Mouse (Mus musculus): ENCODE results near the gene Myh1. TPM values are rescaled to one million over a fixed set of nuclear protein-coding genes. Genes with fewer than 3 reads are reported as not detected.
A peak's percentile ranks its signal among the peaks of the same experiment; 100 is the strongest.

Myh1 gene
- total RNA-seq, 2 experiments from 2014 or later: 0.32 to 0.45 TPM

DNA sequence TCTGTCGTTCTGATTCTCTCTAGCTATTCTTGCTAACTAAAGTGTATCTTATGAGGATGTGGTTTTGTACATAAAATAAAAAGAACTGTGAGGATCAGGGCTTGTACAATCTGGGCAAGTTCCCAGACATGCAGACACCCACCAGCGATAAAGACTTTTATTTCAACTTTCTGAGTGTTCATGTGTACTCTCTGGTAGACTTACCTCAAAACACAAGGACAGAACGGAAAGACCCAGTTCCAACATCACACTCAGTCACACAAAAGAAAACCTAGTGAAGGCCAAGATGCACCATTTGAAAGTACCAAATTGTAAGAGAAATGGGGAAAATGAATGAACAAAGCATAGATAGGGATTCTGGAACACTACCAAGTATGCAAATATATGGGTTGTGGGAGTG, 28.9 kb downstream of the Myh1 start:
- no peak for DNase-seq (ENCODE audit: extremely low spot score in 1 of 2, low spot score in 2 of 2)
- intact Hi-C loops (cut with DNase I): no loop called here

DNA sequence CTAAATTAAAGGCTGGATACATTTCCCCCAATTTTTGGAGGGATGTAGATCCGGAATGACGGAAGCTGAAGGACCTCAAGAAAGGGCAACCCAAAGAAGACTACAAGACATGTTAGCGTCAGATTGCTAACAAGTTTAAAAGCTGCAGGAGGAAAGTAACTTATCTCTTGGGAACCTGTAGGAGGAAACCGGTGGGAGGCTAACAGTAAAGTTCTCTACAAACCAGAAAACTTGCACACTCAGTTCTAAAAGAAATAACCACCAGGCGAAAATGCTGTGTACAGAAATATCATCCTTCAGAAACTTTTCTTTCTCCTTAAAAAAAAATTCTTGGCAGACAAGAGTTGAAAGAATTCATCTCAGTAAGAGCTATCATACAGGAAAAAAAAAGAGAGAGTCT, 29.3 kb downstream of the Myh1 start:
- intact Hi-C loops (cut with DNase I): no loop called here
- no peak for DNase-seq (ENCODE audit: extremely low spot score in 1 of 2, low spot score in 2 of 2)

DNA sequence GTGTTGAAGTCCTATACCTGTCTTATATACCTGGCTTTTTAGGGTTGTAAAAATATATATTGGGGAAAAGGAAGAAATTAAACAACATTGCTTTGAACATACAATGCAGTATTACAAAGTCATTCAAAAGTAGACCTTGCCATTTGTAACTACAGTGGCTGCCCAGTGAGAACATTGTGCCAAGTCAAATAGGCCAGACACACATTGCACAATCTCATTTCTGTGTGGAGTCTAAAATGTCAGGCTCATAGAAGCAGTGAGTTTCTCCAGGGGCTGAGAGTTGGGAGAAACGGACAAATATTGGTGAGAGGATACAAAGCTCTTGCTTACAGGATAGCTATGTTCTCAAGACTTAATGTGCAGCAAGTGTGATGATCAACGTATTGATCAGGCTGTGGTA, 30.1 kb downstream of the Myh1 start:
- DNase-seq (ENCODE audit: extremely low spot score in 1 of 2, low spot score in 2 of 2): no peak
- intact Hi-C loops (cut with DNase I): no loop called here

DNA sequence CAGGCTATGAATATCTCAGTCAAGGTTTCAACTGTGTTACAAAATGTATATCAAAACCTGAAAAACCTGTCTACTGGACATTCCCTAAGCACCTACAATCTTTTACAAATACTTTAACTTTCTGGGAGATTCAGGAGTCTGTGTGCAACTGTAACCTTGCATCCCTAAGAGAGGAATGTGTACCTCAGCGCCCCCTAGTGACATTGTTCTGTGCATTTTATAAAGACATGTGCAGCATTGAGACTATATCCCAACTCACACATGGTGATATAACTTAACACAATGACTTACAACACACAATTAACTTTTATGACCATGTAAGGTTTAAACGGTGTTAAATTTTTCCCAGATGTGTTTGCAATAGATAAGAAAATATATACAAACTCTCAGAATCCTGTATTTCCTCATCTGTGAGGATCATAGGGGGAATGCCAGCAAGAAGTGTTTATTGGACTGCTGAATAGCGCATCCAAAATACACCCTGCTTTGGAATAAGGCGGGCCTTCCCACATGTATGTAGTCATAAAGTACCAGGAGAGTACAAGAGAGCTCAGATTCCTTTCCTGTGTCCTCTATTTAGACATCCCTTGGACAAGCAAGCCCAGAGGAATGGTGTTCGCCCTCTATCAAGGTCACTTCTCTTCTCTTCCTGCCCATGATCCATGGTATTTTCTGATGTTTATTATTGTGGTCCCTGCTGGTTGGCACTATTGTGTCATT, 35.9 kb downstream of the Myh1 start:
- intact Hi-C loops (cut with DNase I): loop anchor here (2.0 to 5.0 kb wide), 2 partner anchors 112 to 121 kb away; no protein-coding TSS in a partner anchor
- DNase-seq (ENCODE audit: extremely low spot score in 1 of 2, low spot score in 2 of 2): peak; percentile 52

DNA sequence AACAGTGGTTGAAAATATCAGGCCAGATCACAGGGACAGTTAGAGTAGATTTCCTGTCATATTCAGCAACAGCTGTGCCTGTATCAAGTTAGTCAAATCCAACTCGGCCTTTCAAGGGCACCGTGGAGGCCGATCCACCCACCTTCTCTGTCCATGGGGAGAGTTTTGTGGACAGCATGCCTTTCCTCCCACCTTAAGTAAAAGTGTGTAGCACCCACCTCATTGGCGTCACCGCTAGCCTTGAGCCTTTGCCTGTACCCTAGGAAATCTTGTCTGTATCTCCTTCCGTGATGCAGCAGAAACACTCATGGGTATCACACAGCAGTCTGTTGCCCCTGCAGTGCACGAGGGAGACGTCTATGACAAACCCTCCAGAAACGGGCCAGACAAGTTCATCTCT, 36.9 kb downstream of the Myh1 start:
- intact Hi-C loops (cut with DNase I): loop anchor here (5.0 kb wide), 1 partner anchor 111 kb away; no protein-coding TSS in a partner anchor
- no peak for DNase-seq (ENCODE audit: extremely low spot score in 1 of 2, low spot score in 2 of 2)

DNA sequence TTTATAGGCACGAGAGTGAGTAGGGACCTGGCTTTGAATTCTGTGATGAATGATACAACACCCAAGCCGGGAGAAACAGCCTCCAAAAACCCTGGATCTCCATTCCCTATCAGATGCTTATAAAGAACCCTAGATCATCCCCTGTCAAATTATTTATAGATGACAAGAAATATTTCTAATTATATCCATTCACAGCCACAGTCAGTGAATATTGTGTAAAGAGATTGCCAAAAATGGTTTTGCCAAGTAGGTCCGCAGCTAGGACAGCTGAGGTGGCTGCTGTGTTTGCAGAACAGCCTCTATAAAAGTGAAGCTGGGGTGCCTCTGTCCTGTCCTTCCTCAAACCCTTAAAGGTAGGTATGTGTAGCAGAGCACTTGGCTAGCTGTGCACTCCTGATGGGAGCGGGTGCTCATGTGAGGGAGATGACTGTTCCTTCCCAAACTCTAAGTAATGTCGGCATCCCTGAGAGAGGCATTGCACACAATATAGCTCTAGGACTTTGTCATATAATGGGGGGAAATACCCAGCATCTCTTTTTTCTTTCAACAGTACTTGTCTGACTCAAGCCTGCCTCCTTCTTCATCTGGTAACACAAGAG, 37.7 kb downstream of the Myh1 start, which contains the start of gene Myh4:
Myh4 (plus strand) TSS at position 549 of the 599 bp plus-strand sequence.
- no peak for DNase-seq (ENCODE audit: extremely low spot score in 1 of 2, low spot score in 2 of 2)
- intact Hi-C loops (cut with DNase I): loop anchor here (5.0 kb wide), 1 partner anchor 110 kb away; no protein-coding TSS in a partner anchor

DNA sequence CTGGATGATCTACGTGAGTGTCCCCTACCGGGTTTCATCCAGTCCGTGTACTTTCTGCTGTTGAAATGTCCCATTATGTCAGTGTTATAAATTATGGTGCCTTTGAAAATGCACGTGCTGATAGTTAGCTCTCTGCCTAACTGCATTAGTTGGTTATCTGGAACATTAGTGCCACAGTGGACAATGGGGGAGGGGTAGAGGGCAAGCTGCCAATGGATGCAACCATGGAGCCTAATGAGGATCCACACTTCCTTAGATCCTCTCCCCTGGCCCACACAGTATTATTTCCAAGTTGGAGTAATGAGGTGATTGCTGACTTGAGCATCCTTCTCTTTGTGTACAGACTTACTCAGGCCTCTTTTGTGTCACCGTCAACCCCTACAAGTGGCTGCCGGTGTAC, 41.2 kb downstream of the Myh1 start:
- no peak for DNase-seq (ENCODE audit: extremely low spot score in 1 of 2, low spot score in 2 of 2)
- intact Hi-C loops (cut with DNase I): no loop called here

DNA sequence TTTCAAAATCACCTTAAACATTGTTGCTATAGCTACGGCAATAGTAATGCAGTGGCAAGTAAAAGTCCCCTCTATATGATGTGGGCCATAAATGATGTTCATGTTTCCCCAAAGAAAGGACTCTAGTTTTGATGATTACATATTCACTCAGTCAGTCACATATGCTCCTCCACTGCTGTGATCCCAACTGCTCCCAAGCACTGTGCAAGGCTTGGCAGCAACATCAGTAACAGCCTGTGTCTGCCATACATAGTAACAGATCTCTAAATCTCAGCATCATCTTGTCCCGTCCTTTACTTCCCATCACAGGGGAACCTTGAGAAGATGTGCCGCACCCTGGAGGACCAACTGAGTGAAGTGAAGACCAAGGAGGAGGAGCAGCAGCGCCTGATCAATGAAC, 53.8 kb downstream of the Myh1 start:
- intact Hi-C loops (cut with DNase I): no loop called here
- peak in 1 of 2 experiments; percentile 20 for DNase-seq (ENCODE audit: extremely low spot score in 1 of 2, low spot score in 2 of 2)

DNA sequence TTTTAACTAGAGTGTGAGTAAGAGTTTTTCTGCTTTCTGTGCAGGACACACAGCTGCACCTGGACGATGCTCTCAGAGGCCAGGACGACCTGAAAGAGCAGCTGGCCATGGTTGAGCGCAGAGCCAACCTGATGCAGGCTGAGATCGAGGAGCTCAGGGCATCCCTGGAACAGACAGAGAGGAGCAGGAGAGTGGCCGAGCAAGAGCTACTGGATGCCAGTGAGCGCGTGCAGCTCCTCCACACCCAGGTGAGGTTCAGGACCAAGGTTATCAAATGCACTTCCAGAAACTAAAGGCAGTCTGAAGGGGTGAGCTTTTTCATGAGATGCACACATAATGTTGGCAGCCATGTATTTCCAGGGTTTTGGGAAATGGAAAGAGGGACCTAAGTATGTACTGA, 57.2 kb downstream of the Myh1 start:
- DNase-seq (ENCODE audit: extremely low spot score in 1 of 2, low spot score in 2 of 2): no peak
- intact Hi-C loops (cut with DNase I): no loop called here

DNA sequence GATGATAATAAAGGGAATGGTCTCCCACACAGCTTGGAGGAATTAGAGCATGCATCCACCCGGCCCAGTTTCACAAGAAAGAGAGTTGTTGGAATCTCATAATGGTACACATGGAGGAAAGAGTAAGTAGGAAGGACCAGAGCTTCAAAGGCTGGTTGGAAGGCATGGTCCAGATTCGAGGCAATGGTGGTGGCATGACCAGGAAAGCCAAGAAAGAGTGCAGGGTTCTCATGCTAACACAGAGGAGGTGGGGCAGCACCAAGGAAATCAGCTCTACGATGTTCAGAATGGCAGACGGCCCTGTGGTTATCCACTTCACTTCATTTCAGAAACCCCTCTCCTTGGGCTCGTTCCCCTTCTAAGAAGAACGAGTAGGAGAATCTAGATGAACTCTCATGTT, 61.1 kb downstream of the Myh1 start:
- intact Hi-C loops (cut with DNase I): no loop called here
- no peak for DNase-seq (ENCODE audit: extremely low spot score in 1 of 2, low spot score in 2 of 2)

Other genes starting within 250 kb of the Myh1 start
- gene Tmem238l, start 243.4 kb upstream of the Myh1 start, total RNA-seq (2021): not detected
- gene Tmem220, start 174.9 kb upstream of the Myh1 start, total RNA-seq (2021): under 1 TPM; 0.43 to 0.51 TPM
- 10 to 100 TPM; 23.0 to 26.1 TPM for gene Adprm, start 147.5 kb upstream of the Myh1 start, total RNA-seq (2021)
- gene Sco1, start 147.4 kb upstream of the Myh1 start, total RNA-seq (2021): 1 to 10 TPM; 8.3 to 8.9 TPM
- gene Myh3, start 121.8 kb upstream of the Myh1 start, total RNA-seq (2021): 1 to 10 TPM; 3.3 TPM
- under 1 TPM; 0.58 to 0.59 TPM for gene Myh2, start 29.0 kb upstream of the Myh1 start, total RNA-seq (2021)
- gene Myh4, start 38.0 kb downstream of the Myh1 start, total RNA-seq (2021): under 1 TPM; 0.51 to 0.64 TPM
- gene Myh8, start 77.1 kb downstream of the Myh1 start, total RNA-seq (2021): 1 to 10 TPM; 1.2 to 1.5 TPM
- gene Myh13, start 121.6 kb downstream of the Myh1 start, total RNA-seq (2021): under 1 TPM; 0.43 to 0.71 TPM